Mouse (Mus musculus) lung, postnatal 0 days (tissue): ENCODE data around the gene Zfp493. TPM values are rescaled to one million over a fixed set of nuclear protein-coding genes. Genes with fewer than 3 reads are reported as not detected.
"Not testable (repeated sequence)": the region's sequence is repeated elsewhere in the genome, so short reads cannot be mapped to it uniquely, and the experiment has no call there.

Experiments
- ATAC-seq: fragments of 200-750 bp; cut with Nextera tagmentation; 2 replicates; pipeline ENCODE4 v1.8.0; 2017; ENCODE audit warnings: moderate library complexity
- DNase-seq: peaks from one replicate; pipeline ENCODE4 v3.0.0-alpha.2; 2016; ENCODE audit warnings: low spot score
- H3K27ac ChIP-seq: fragments of 300-500 bp; sonication (generic); 2 replicates; pipeline ENCODE4 v1.5.1; 2014; ENCODE audit warnings: antibody characterized with exemption, mild to moderate bottlenecking, low read length, mixed read lengths
- H3K27me3 ChIP-seq: fragments of 300-500 bp; sonication (generic); replicated peaks from 2 replicates; pipeline ENCODE4 v1.6.1; 2014; ENCODE audit warnings: low read length, mixed read lengths; ENCODE audit not compliant: insufficient read depth
- H3K36me3 ChIP-seq: fragments of 300-500 bp; sonication (generic); 2 replicates; pipeline ENCODE4 v1.6.1; 2014; ENCODE audit warnings: low read length, mixed read lengths; ENCODE audit not compliant: insufficient read depth
- H3K4me1 ChIP-seq: fragments of 300-500 bp; sonication (generic); 2 replicates; pipeline ENCODE4 v1.6.1; 2014; ENCODE audit warnings: antibody characterized with exemption, low read depth, low read length, mixed read lengths; ENCODE audit not compliant: insufficient read depth
- H3K4me2 ChIP-seq: fragments of 300-500 bp; sonication (generic); replicated peaks from 2 replicates; pipeline ENCODE4 v1.6.1; 2014; ENCODE audit warnings: low read depth, mild to moderate bottlenecking, low read length, moderate library complexity, mixed read lengths
- H3K4me3 ChIP-seq: fragments of 300-500 bp; sonication (generic); 2 replicates; pipeline ENCODE4 v1.5.1; 2014; ENCODE audit warnings: low read depth, low read length
- H3K9ac ChIP-seq: fragments of 300-500 bp; sonication (generic); replicated peaks from 2 replicates; pipeline ENCODE4 v1.6.1; 2014; ENCODE audit warnings: low read depth, mild to moderate bottlenecking
- H3K9me3 ChIP-seq: fragments of 300-500 bp; sonication (generic); 2 replicates; pipeline ENCODE4 v1.6.1; 2016; ENCODE audit warnings: low read length, mixed read lengths
- CTCF ChIP-seq: IDR thresholded peaks from 2 replicates; pipeline ENCODE4 v1.5.1; 2016; ENCODE audit warnings: antibody characterized with exemption, mild to moderate bottlenecking
- polyA plus RNA-seq: library from polyadenylated mRNA; unstranded; fragments of >200 nt; fragmentation: Nextera tagmentation; extraction: Ambion mirVana; gene quantifications from 2 replicates; pipeline ENCODE4 v1.2.1, GENCODE M21; 2015

Zfp493 gene
- polyA plus RNA-seq, 1 experiment from 2014 or later: 0.75 TPM

DNA sequence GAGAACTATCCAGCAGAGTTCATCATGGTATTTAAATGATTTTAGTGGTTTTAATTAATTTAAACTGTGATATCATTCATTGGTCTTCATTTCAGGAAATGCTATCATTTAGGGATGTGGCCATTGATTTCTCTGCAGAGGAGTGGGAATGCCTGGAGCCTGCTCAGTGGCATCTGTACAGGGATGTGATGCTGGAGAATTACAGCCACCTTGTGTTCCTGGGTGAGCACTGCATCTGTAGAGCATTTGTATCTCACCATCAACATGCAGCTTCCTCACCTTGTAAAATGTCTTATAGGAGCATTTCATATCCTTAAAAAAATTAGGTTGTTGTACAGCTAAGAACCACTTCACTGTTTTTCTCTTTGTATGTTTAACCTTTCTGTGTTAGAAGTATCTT, 53.6 kb downstream of the Zfp493 start:
- not testable (repeated sequence) for DNase-seq, H3K9ac ChIP-seq, H3K4me3 ChIP-seq, H3K9me3 ChIP-seq, H3K4me2 ChIP-seq, H3K27me3 ChIP-seq, H3K27ac ChIP-seq, H3K4me1 ChIP-seq, H3K36me3 ChIP-seq, ATAC-seq
- TF ChIP-seq CTCF: peak; percentile 54

Other genes with a start within 250 kb of the Zfp493 start
- 5.5 and 6.7 TPM in 2 replicates for gene Zfp748, start 225.9 kb upstream of the Zfp493 start, polyA plus RNA-seq
- 2.9 and 3.4 TPM in 2 replicates for gene Zfp729b, start 170.0 kb upstream of the Zfp493 start, polyA plus RNA-seq
- not detected in 2 replicates for gene Gm49345, start 141.9 kb upstream of the Zfp493 start, polyA plus RNA-seq
- 1.9 and 2.4 TPM in 2 replicates for gene Zfp729a, start 141.9 kb upstream of the Zfp493 start, polyA plus RNA-seq
- 5.8 and 8.1 TPM in 2 replicates for gene Zfp738, start 92.6 kb upstream of the Zfp493 start, polyA plus RNA-seq
- 2.3 and 2.7 TPM in 2 replicates for gene Zfp65, start 50.5 kb upstream of the Zfp493 start, polyA plus RNA-seq
- 4.2 and 4.8 TPM in 2 replicates for gene Zfp85, start 24.5 kb upstream of the Zfp493 start, polyA plus RNA-seq
- 4.1 and 4.9 TPM in 2 replicates for gene Zfp273, start 34.0 kb downstream of the Zfp493 start, polyA plus RNA-seq
- 2.7 and 3.7 TPM in 2 replicates for gene Gm10037, start 51.4 kb downstream of the Zfp493 start, polyA plus RNA-seq
- gene BC048507, start 83.6 kb downstream of the Zfp493 start, polyA plus RNA-seq: not detected in 2 replicates